8 mouse cellular contexts compared by ENCODE assay signal in the genomic region with DNA sequence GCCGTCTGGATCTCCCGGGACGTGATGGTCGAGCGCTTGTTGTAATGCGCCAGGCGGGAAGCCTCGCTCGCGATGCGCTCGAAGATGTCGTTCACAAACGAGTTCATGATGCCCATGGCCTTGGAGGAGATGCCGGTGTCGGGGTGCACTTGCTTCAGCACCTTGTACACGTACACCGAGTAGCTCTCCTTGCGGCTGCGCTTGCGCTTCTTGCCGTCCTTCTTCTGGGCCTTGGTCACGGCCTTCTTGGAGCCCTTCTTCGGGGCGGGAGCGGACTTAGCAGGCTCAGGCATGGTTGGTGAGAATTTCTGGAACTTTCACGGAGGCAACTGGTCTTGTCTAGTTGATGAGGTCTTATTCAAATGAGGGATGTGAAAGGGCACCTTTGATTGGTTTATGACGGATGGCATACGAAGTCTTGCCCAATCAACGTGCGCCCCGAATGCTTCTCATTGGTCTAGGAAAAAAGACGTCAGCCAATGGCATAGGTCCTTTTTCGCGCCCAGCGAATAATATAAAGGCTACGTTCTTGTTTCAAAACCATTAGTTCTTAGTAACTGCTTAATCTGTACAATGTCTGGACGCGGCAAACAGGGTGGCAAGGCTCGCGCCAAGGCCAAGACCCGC. TPM values are rescaled to one million over a fixed set of nuclear protein-coding genes. Genes with fewer than 3 reads are reported as not detected.
DNase-seq lines count a peak whose midpoint lies in the region; ATAC-seq and TF ChIP-seq lines count a peak whose summit lies in the region.
"Not testable (repeated sequence)": the region's sequence is repeated elsewhere in the genome, so short reads cannot be mapped to it uniquely, and the experiment has no call there.

A gene (minus strand): TSS at position 299 of the 627 bp plus-strand sequence.
A gene (plus strand): TSS at position 484 of the 627 bp plus-strand sequence.

- not testable (repeated sequence) for TF ChIP-seq POLR2A in ES-Bruce4 (IDR thresholded peaks at IDR 0.05; ENCODE audit: insufficient read depth, low read length)

- peak within 1 kb of the TSS; percentile 97 for H3K27ac ChIP-seq in ES-Bruce4 (ENCODE audit: insufficient read depth, low read length)
- peak within 1 kb of the TSS; percentile 97 for H3K27ac ChIP-seq in forebrain, embryonic 13.5 days
- H3K27ac ChIP-seq in liver, embryonic 15.5 days (replicated peaks): peak within 1 kb of the TSS; percentile 98
- peak within 1 kb of the TSS; percentile 93 for H3K27ac ChIP-seq in neural tube, embryonic 11.5 days (ENCODE audit: low read depth, low read length)
- H3K27ac ChIP-seq in stomach, embryonic 16.5 days (ENCODE audit: low read length): peak within 1 kb of the TSS; percentile 91

- H3K9me3 ChIP-seq in ES-Bruce4 (replicated peaks; ENCODE audit: control insufficient read depth, insufficient read depth, low read length, poor library complexity, severe bottlenecking); forebrain, embryonic 13.5 days (replicated peaks); liver, embryonic 15.5 days (replicated peaks); neural tube, embryonic 11.5 days (ENCODE audit: control insufficient read depth, low read length); stomach, embryonic 16.5 days (replicated peaks; ENCODE audit: control insufficient read depth, low read length): not testable (repeated sequence)

- not testable (repeated sequence) for H3K27me3 ChIP-seq in ES-Bruce4 (ENCODE audit: control insufficient read depth, insufficient read depth, low read length, poor library complexity, severe bottlenecking); forebrain, embryonic 13.5 days; liver, embryonic 15.5 days; neural tube, embryonic 11.5 days (ENCODE audit: control insufficient read depth, insufficient read depth, low read length); stomach, embryonic 16.5 days (ENCODE audit: control insufficient read depth, insufficient read depth, low read length)

- TF ChIP-seq EP300 in ES-Bruce4 (IDR thresholded peaks at IDR 0.05; ENCODE audit: insufficient read depth, low read depth, low read length): not testable (repeated sequence)

- not testable (repeated sequence) for H3K4me1 ChIP-seq in ES-Bruce4 (ENCODE audit: control insufficient read depth, insufficient read depth, low read length); neural tube, embryonic 11.5 days (ENCODE audit: control insufficient read depth, insufficient read depth, low read length)
- peaks cover 37% of the 10 kb centered on the region for H3K4me1 ChIP-seq in forebrain, embryonic 13.5 days
- peaks cover 37% of the 10 kb centered on the region for H3K4me1 ChIP-seq in liver, embryonic 15.5 days (replicated peaks)
- H3K4me1 ChIP-seq in stomach, embryonic 16.5 days (ENCODE audit: control insufficient read depth, insufficient read depth, low read length): peaks cover 33% of the 10 kb centered on the region

- peak; percentile 93 for ATAC-seq in forebrain, embryonic 13.5 days
- ATAC-seq in liver, embryonic 15.5 days (ENCODE audit: insufficient read depth): peak; percentile 75
- ATAC-seq in neural tube, embryonic 11.5 days (ENCODE audit: insufficient read depth, low FRiP score, low TSS enrichment): peak; percentile 89
- peak; percentile 91 for ATAC-seq in stomach, embryonic 16.5 days (ENCODE audit: insufficient read depth, low FRiP score)

- peak within 1 kb of the TSS; percentile 75 for H3K4me2 ChIP-seq in forebrain, embryonic 13.5 days
- H3K4me2 ChIP-seq in liver, embryonic 15.5 days: peak within 1 kb of the TSS; percentile 81
- H3K4me2 ChIP-seq in neural tube, embryonic 11.5 days (ENCODE audit: low read depth): peak within 1 kb of the TSS; percentile 64
- peak within 1 kb of the TSS; percentile 78 for H3K4me2 ChIP-seq in stomach, embryonic 16.5 days (ENCODE audit: low read depth, low read length)

- peak; percentile 63 for DNase-seq in cerebellum, adult 11 months
- DNase-seq in heart, postnatal 10 days: peak; percentile 91 to 92
- peak; percentile 88 to 94 for DNase-seq in kidney, postnatal 4 days
- peak; percentile 91 for DNase-seq in neural tube, embryonic 11.5 days (ENCODE audit: low spot score)

- not testable (repeated sequence) for TF ChIP-seq CTCF in ES-Bruce4 (IDR thresholded peaks at IDR 0.05; ENCODE audit: low read depth, low read length)

- intact Hi-C loops in heart, postnatal 10 days (cut with DNase I): loop anchor here (1.0 kb wide), 1 partner anchor 47 kb away; a partner anchor contains a TSS

- not testable (repeated sequence) for H3K36me3 ChIP-seq in ES-Bruce4 (ENCODE audit: control insufficient read depth, insufficient read depth, low read length, poor library complexity, severe bottlenecking); forebrain, embryonic 13.5 days (ENCODE audit: poor library complexity, severe bottlenecking); liver, embryonic 15.5 days (replicated peaks); neural tube, embryonic 11.5 days (ENCODE audit: control insufficient read depth, insufficient read depth, low read length); stomach, embryonic 16.5 days (ENCODE audit: control insufficient read depth, insufficient read depth, low read length)

- H3K9ac ChIP-seq in ES-Bruce4 (ENCODE audit: low read depth, poor library complexity, severe bottlenecking): peak within 1 kb of the TSS; percentile 96
- peak within 1 kb of the TSS; percentile 86 for H3K9ac ChIP-seq in forebrain, embryonic 13.5 days
- H3K9ac ChIP-seq in liver, embryonic 15.5 days: peak within 1 kb of the TSS; percentile 88
- peak within 1 kb of the TSS; percentile 63 for H3K9ac ChIP-seq in neural tube, embryonic 11.5 days (ENCODE audit: low read length)
- H3K9ac ChIP-seq in stomach, embryonic 16.5 days (ENCODE audit: low read length): peak within 1 kb of the TSS; percentile 71

- peak within 1 kb of the TSS; percentile 72 for H3K4me3 ChIP-seq in ES-Bruce4 (ENCODE audit: low read depth, low read length)
- peak within 1 kb of the TSS; percentile 51 for H3K4me3 ChIP-seq in forebrain, embryonic 13.5 days
- peak within 1 kb of the TSS; percentile 64 for H3K4me3 ChIP-seq in liver, embryonic 15.5 days (replicated peaks)
- H3K4me3 ChIP-seq in neural tube, embryonic 11.5 days (ENCODE audit: low read depth, low read length): peak within 1 kb of the TSS; percentile 36
- H3K4me3 ChIP-seq in stomach, embryonic 16.5 days (replicated peaks; ENCODE audit: low read length): peak within 1 kb of the TSS; percentile 54

- under 1% methylated on average over 25 of the region's 42 CpGs for WGBS in forebrain, embryonic 13.5 days
- under 1% methylated on average over 41 of the region's 42 CpGs for WGBS in liver, embryonic 15.5 days (ENCODE audit: insufficient replicate concordance)
- 0% methylated on average over 27 of the region's 42 CpGs for WGBS in neural tube, embryonic 11.5 days
- WGBS in stomach, embryonic 16.5 days: under 1% methylated on average over 22 of the region's 42 CpGs

RNA-seq across cellular contexts. Expression of the first gene that starts in this region (rescaled TPM):
- 21.5 and 23.2 TPM in 2 replicates for polyA plus RNA-seq in ES-Bruce4 (2011; ENCODE audit: insufficient read depth, insufficient read length, low read depth, missing spikeins)
- polyA plus RNA-seq in forebrain, embryonic 13.5 days (2015; fragmentation: Nextera tagmentation; extraction: Ambion mirVana): 10.3 and 11.2 TPM in 2 replicates
- 100 to 1,000 TPM; 116 to 129 TPM for total RNA-seq in heart, postnatal 10 days (2021)
- polyA plus RNA-seq in liver, embryonic 15.5 days (2015; fragmentation: Nextera tagmentation; extraction: Ambion mirVana): 4.0 and 6.7 TPM in 2 replicates
- polyA plus RNA-seq in neural tube, embryonic 11.5 days (2014; fragmentation: Nextera tagmentation; extraction: Ambion mirVana): 3.4 and 4.1 TPM in 2 replicates
- polyA plus RNA-seq in stomach, embryonic 16.5 days (2015; fragmentation: Nextera tagmentation; extraction: Ambion mirVana): 1.7 and 3.0 TPM in 2 replicates

RNA-seq across cellular contexts. Expression of the second gene that starts in this region (rescaled TPM):
- 2.0 TPM in 1 of 2 replicates, not detected in the other for polyA plus RNA-seq in ES-Bruce4 (2011; ENCODE audit: insufficient read depth, insufficient read length, low read depth, missing spikeins)
- 3.8 and 4.8 TPM in 2 replicates for polyA plus RNA-seq in forebrain, embryonic 13.5 days (2015; fragmentation: Nextera tagmentation; extraction: Ambion mirVana)
- 10 to 100 TPM; 32.3 to 37.7 TPM for total RNA-seq in heart, postnatal 10 days (2021)
- polyA plus RNA-seq in liver, embryonic 15.5 days (2015; fragmentation: Nextera tagmentation; extraction: Ambion mirVana): 3.6 and 4.1 TPM in 2 replicates
- 0.90 and 4.0 TPM in 2 replicates for polyA plus RNA-seq in neural tube, embryonic 11.5 days (2014; fragmentation: Nextera tagmentation; extraction: Ambion mirVana)
- 2.5 TPM in 2 replicates for polyA plus RNA-seq in stomach, embryonic 16.5 days (2015; fragmentation: Nextera tagmentation; extraction: Ambion mirVana)

Comparison
In these comparisons a context has a peak if more than half of its experiments do, and no peak if none do; other contexts are left out.
1. Peak in every context shown above with its lines: DNase-seq, ATAC-seq, H3K4me3 ChIP-seq and H3K27ac ChIP-seq.